Mouse (Mus musculus) CD4-positive helper T cell, adult 2 months (primary cell): ENCODE measurements around the gene Selenon.
"Not testable (repeated sequence)": the region's sequence is repeated elsewhere in the genome, so short reads cannot be mapped to it uniquely, and the experiment has no call there.

Experiments
- DNase-seq: peaks from one replicate; pipeline ENCODE4 v3.0.0-alpha.2; 2012; ENCODE audit warnings: low read depth, missing footprints, low spot score

Gene Selenon

GRCm38 (mm10) chr4:134510396-134510795 lies 41.6 kb downstream of the Selenon start:
- no peak for DNase-seq

- no peak for DNase-seq
Measured at GRCm38 (mm10) chr4:134506713-134507112, 45.3 kb downstream of the Selenon start.

GRCm38 (mm10) chr4:134505966-134506594 lies 45.9 kb downstream of the Selenon start:
- no peak for DNase-seq

- DNase-seq: no peak
Measured at GRCm38 (mm10) chr4:134505303-134505789, 46.6 kb downstream of the Selenon start.

- DNase-seq: no peak
Measured at GRCm38 (mm10) chr4:134503686-134504357, 48.1 kb downstream of the Selenon start.

- DNase-seq: no peak
Measured at GRCm38 (mm10) chr4:134501095-134501494, 50.9 kb downstream of the Selenon start.

GRCm38 (mm10) chr4:134498983-134499382 lies 53.0 kb downstream of the Selenon start:
- not testable (repeated sequence) for DNase-seq

GRCm38 (mm10) chr4:134497986-134498731 lies 53.8 kb downstream of the Selenon start:
- DNase-seq: no peak

GRCm38 (mm10) chr4:134497223-134497622 lies 54.7 kb downstream of the Selenon start:
- no peak for DNase-seq

- peak; percentile 66 for DNase-seq
Measured at GRCm38 (mm10) chr4:134496595-134497210, 55.3 kb downstream of the Selenon start, which contains the start of gene Paqr7. Gene Paqr7, plus strand, starts transcription at chr4:134496697.

- no peak for DNase-seq
Measured at GRCm38 (mm10) chr4:134495546-134495923, 56.4 kb downstream of the Selenon start.

GRCm38 (mm10) chr4:134494780-134495545 lies 57.0 kb downstream of the Selenon start:
- peak; percentile 93 for DNase-seq

GRCm38 (mm10) chr4:134494161-134494560 lies 57.8 kb downstream of the Selenon start:
- DNase-seq: not testable (repeated sequence)

- no peak for DNase-seq
Measured at GRCm38 (mm10) chr4:134491716-134492115, 60.2 kb downstream of the Selenon start.

- no peak for DNase-seq
Measured at GRCm38 (mm10) chr4:134489986-134490665, 61.8 kb downstream of the Selenon start.

GRCm38 (mm10) chr4:134488211-134488610 lies 63.8 kb downstream of the Selenon start:
- DNase-seq: no peak
